Mouse (Mus musculus): ENCODE data around the gene Ubn1. TPM values are rescaled to one million over a fixed set of nuclear protein-coding genes. Genes with fewer than 3 reads are reported as not detected.

Gene Ubn1
- polyA plus RNA-seq, 1 experiment = 13.8 TPM

- TF ChIP-seq FOSL1 (IDR thresholded peaks at IDR 0.05; ENCODE audit: insufficient read depth, low read length, poor library complexity, severe bottlenecking) (no peak), MYOG (IDR thresholded peaks at IDR 0.05; ENCODE audit: control insufficient read depth, extremely low read depth, insufficient read length) (no peak), MAX (IDR thresholded peaks at IDR 0.05) (no peak), CEBPB (IDR thresholded peaks at IDR 0.05; ENCODE audit: low read depth) (no peak), MYOD1 (IDR thresholded peaks at IDR 0.05; ENCODE audit: control insufficient read depth, insufficient read length, low read depth) (no peak), CTCF (IDR thresholded peaks at IDR 0.05; ENCODE audit: control insufficient read depth, insufficient read depth, insufficient read length) (no peak), USF1 (IDR thresholded peaks at IDR 0.05; ENCODE audit: low read depth) (no peak)
- H3ac ChIP-seq (ENCODE audit: control insufficient read depth, insufficient read length, low read depth) = no peak overlapping the region
- H3K79me2 ChIP-seq (ENCODE audit: control insufficient read depth, insufficient read depth) = no peaks in the 10 kb centered on the region
- H3K27me3 ChIP-seq (ENCODE audit: control insufficient read depth, insufficient read depth, insufficient read length) = no peaks in the 10 kb centered on the region
- H3K79me3 ChIP-seq (ENCODE audit: low read depth) = no peaks in the 10 kb centered on the region
- H3K4me3 ChIP-seq (ENCODE audit: insufficient read depth, poor library complexity, severe bottlenecking) = no peak overlapping the region
- H3K36me3 ChIP-seq (ENCODE audit: control insufficient read depth, insufficient read depth) = peaks cover 13% of the 10 kb centered on the region
Measured at GRCm38 (mm10) chr16:5010371-5010935, 39.4 kb upstream of the Ubn1 start.

- H3K27me3 ChIP-seq (ENCODE audit: control insufficient read depth, insufficient read depth, insufficient read length) = no peaks in the 10 kb centered on the region
- TF ChIP-seq CEBPB (IDR thresholded peaks at IDR 0.05; ENCODE audit: low read depth) = no peak
- no peak for TF ChIP-seq CTCF (IDR thresholded peaks at IDR 0.05; ENCODE audit: control insufficient read depth, insufficient read depth, insufficient read length)
- no peak for TF ChIP-seq MYOG (IDR thresholded peaks at IDR 0.05; ENCODE audit: control insufficient read depth, extremely low read depth, insufficient read length)
- no peak for TF ChIP-seq MAX (IDR thresholded peaks at IDR 0.05)
- TF ChIP-seq MYOD1 (IDR thresholded peaks at IDR 0.05; ENCODE audit: control insufficient read depth, insufficient read length, low read depth) = no peak
- no peak for TF ChIP-seq USF1 (IDR thresholded peaks at IDR 0.05; ENCODE audit: low read depth)
- TF ChIP-seq FOSL1 (IDR thresholded peaks at IDR 0.05; ENCODE audit: insufficient read depth, low read length, poor library complexity, severe bottlenecking) = no peak
- H3K4me3 ChIP-seq (ENCODE audit: insufficient read depth, poor library complexity, severe bottlenecking) = no peak overlapping the region
- no peak overlapping the region for H3ac ChIP-seq (ENCODE audit: control insufficient read depth, insufficient read length, low read depth)
- no peaks in the 10 kb centered on the region for H3K79me3 ChIP-seq (ENCODE audit: low read depth)
- H3K79me2 ChIP-seq (ENCODE audit: control insufficient read depth, insufficient read depth) = no peaks in the 10 kb centered on the region
- H3K36me3 ChIP-seq (ENCODE audit: control insufficient read depth, insufficient read depth) = peaks cover 20% of the 10 kb centered on the region
Measured at GRCm38 (mm10) chr16:5011285-5011684, 38.6 kb upstream of the Ubn1 start.

DNA sequence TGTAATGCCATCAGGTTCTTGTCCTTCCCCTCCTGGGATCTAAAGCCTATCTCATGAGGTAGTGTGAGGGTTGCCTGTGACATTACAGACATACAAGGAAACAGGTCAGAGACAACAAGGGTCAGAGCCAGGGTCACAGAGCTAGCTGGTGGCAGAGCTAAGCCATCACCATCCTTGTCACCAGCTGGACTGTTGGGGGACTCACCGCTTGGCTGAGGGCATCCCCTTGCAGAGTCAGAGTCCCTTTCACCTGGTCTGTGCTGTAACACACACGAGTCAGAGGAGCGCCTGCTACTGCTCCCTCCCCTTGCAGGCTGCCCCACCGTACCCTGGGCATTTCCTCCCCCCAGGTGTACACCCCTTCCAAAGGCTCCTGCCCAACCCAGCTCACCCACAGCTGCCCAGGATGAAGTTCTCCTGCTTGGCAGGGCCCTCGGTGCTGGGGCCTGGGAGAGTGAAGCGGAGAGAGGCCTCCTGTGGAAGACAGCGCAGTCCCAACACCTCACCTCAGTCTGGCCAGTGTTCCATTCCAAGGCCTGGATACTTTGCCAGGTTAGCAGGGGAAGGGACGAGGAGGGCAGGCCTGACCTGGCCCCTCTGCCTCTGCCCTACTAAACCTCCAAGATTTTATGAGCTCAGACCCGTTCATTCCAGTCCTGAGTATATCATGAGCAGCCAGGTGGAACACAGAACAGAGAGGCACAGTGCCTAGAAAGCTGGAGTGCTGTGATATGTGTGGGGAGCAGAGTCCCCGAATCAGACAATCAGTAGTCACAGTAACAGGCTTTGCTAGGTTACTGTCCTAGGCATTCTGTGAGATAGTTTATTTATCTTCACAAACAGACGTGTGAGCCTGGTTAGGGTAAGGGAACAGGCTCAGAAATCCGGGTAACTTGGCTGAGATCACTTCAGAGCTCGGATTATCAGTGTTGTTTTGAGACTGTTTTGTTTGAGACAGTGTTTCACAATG is 37.5 kb upstream of the Ubn1 start:
- Histone ChIP-seq H3K4me3 (ENCODE audit: insufficient read depth, poor library complexity, severe bottlenecking) (peak overlapping the region; percentile 34), H3K27me3 (ENCODE audit: control insufficient read depth, insufficient read depth, insufficient read length) (no peaks in the 10 kb centered on the region), H3K36me3 (ENCODE audit: control insufficient read depth, insufficient read depth) (peaks cover 28% of the 10 kb centered on the region), H3ac (ENCODE audit: control insufficient read depth, insufficient read length, low read depth) (peak overlapping the region; percentile 32), H3K79me3 (ENCODE audit: low read depth) (no peaks in the 10 kb centered on the region), H3K79me2 (ENCODE audit: control insufficient read depth, insufficient read depth) (no peaks in the 10 kb centered on the region)
- TF ChIP-seq FOSL1 (IDR thresholded peaks at IDR 0.05; ENCODE audit: insufficient read depth, low read length, poor library complexity, severe bottlenecking) (no peak), MAX (IDR thresholded peaks at IDR 0.05) (no peak), USF1 (IDR thresholded peaks at IDR 0.05; ENCODE audit: low read depth) (no peak), CEBPB (IDR thresholded peaks at IDR 0.05; ENCODE audit: low read depth) (no peak), MYOG (IDR thresholded peaks at IDR 0.05; ENCODE audit: control insufficient read depth, extremely low read depth, insufficient read length) (no peak), MYOD1 (IDR thresholded peaks at IDR 0.05; ENCODE audit: control insufficient read depth, insufficient read length, low read depth) (no peak), CTCF (IDR thresholded peaks at IDR 0.05; ENCODE audit: control insufficient read depth, insufficient read depth, insufficient read length) (no peak)

- Histone ChIP-seq H3K36me3 (ENCODE audit: control insufficient read depth, insufficient read depth) (peaks cover 38% of the 10 kb centered on the region), H3K79me2 (ENCODE audit: control insufficient read depth, insufficient read depth) (no peaks in the 10 kb centered on the region), H3ac (ENCODE audit: control insufficient read depth, insufficient read length, low read depth) (peak within 1 kb of the TSS; percentile 32), H3K79me3 (ENCODE audit: low read depth) (no peaks in the 10 kb centered on the region), H3K4me3 (ENCODE audit: insufficient read depth, poor library complexity, severe bottlenecking) (peak within 1 kb of the TSS; percentile 34), H3K27me3 (ENCODE audit: control insufficient read depth, insufficient read depth, insufficient read length) (no peaks in the 10 kb centered on the region)
- no peak for TF ChIP-seq MYOG (IDR thresholded peaks at IDR 0.05; ENCODE audit: control insufficient read depth, extremely low read depth, insufficient read length)
- no peak for TF ChIP-seq MYOD1 (IDR thresholded peaks at IDR 0.05; ENCODE audit: control insufficient read depth, insufficient read length, low read depth)
- peak; percentile 41 for TF ChIP-seq CTCF (IDR thresholded peaks at IDR 0.05; ENCODE audit: control insufficient read depth, insufficient read depth, insufficient read length)
- TF ChIP-seq CEBPB (IDR thresholded peaks at IDR 0.05; ENCODE audit: low read depth) = no peak
- TF ChIP-seq MAX (IDR thresholded peaks at IDR 0.05) = no peak
- no peak for TF ChIP-seq FOSL1 (IDR thresholded peaks at IDR 0.05; ENCODE audit: insufficient read depth, low read length, poor library complexity, severe bottlenecking)
- TF ChIP-seq USF1 (IDR thresholded peaks at IDR 0.05; ENCODE audit: low read depth) = no peak
Measured at GRCm38 (mm10) chr16:5013054-5013838, 36.6 kb upstream of the Ubn1 start, which contains the start of gene Rogdi. TSS of gene Rogdi (minus strand) at chr16:5013553.

DNA sequence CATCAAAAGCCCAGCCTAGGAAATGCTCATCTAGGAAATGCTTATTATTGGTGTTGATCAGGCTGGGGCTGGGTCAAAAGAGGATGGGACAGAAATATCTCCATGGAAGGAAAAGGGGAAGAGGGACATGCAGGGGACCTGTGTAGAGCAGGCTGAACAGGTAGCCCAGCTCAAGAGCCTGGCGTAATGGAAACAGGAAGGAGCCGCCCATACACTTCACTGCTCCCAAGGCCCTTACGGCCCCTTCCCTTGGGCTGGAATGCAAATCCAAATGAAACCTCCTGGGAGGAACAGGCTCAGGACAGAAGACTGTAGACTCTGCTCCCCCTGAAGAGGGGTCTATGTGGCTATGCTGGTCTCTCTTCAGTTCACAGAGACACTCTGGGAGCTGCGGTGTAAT is 35.3 kb upstream of the Ubn1 start:
- H3K4me3 ChIP-seq (ENCODE audit: insufficient read depth, poor library complexity, severe bottlenecking) = no peak overlapping the region
- no peak overlapping the region for H3ac ChIP-seq (ENCODE audit: control insufficient read depth, insufficient read length, low read depth)
- H3K79me3 ChIP-seq (ENCODE audit: low read depth) = no peaks in the 10 kb centered on the region
- no peak for TF ChIP-seq CEBPB (IDR thresholded peaks at IDR 0.05; ENCODE audit: low read depth)
- TF ChIP-seq MYOD1 (IDR thresholded peaks at IDR 0.05; ENCODE audit: control insufficient read depth, insufficient read length, low read depth) = no peak
- TF ChIP-seq FOSL1 (IDR thresholded peaks at IDR 0.05; ENCODE audit: insufficient read depth, low read length, poor library complexity, severe bottlenecking) = no peak
- TF ChIP-seq MAX (IDR thresholded peaks at IDR 0.05) = no peak
- TF ChIP-seq MYOG (IDR thresholded peaks at IDR 0.05; ENCODE audit: control insufficient read depth, extremely low read depth, insufficient read length) = no peak
- TF ChIP-seq USF1 (IDR thresholded peaks at IDR 0.05; ENCODE audit: low read depth) = no peak
- TF ChIP-seq CTCF (IDR thresholded peaks at IDR 0.05; ENCODE audit: control insufficient read depth, insufficient read depth, insufficient read length) = no peak
- no peaks in the 10 kb centered on the region for H3K27me3 ChIP-seq (ENCODE audit: control insufficient read depth, insufficient read depth, insufficient read length)
- H3K36me3 ChIP-seq (ENCODE audit: control insufficient read depth, insufficient read depth) = peaks cover 50% of the 10 kb centered on the region
- H3K79me2 ChIP-seq (ENCODE audit: control insufficient read depth, insufficient read depth) = no peaks in the 10 kb centered on the region
